Mouse (Mus musculus): Measurements from ENCODE around the gene Atp2b1.

DNA sequence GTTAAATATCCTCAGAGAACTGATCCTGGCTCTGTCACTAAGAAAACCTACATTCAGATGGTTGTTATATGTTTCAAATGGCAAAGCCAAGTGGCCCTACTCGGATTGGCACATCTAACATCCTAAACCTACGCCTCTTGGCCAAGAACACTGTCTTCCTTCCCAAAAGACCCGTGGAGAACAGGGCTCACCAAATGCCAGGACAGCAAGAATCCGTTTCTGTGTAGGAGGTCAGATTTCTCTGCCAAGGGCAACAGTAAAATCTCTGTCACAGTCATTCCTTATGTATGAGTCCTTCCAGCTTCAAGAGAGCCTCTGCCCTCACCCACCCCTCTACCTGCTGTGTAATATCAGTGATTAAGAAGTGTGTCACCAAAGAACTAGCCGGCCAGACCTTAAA is 148.3 kb downstream of the Atp2b1 start:
- TF ChIP-seq CTCF (IDR thresholded peaks at IDR 0.05; ENCODE audit: borderline replicate concordance, control insufficient read depth, extremely low read depth, insufficient read depth, low read length, poor library complexity): no peak
- TF ChIP-seq POLR2A (IDR thresholded peaks at IDR 0.05; ENCODE audit: control insufficient read depth, extremely low read depth, insufficient read depth, low read length, poor library complexity): no peak

All from thymus, adult 2 months (tissue).